Mouse (Mus musculus) stomach, embryonic 15.5 days (tissue): ENCODE data around the gene Psat1. TPM values are rescaled to one million over a fixed set of nuclear protein-coding genes. Genes with fewer than 3 reads are reported as not detected.

ENCODE experiments used
- ATAC-seq: fragments of 200-750 bp; cut with Nextera tagmentation; 2 replicates; pipeline ENCODE4 v1.8.0; 2017; ENCODE audit warnings: low read depth, moderate number of reproducible peaks, moderate TSS enrichment; ENCODE audit not compliant: insufficient read depth, low FRiP score
- H3K27ac ChIP-seq: fragments of 300-500 bp; sonication (generic); 2 replicates; pipeline ENCODE4 v1.5.1; 2015; ENCODE audit warnings: mild to moderate bottlenecking, inconsistent platforms
- H3K27me3 ChIP-seq: fragments of 300-500 bp; sonication (generic); replicated peaks from 2 replicates; pipeline ENCODE4 v1.6.1; 2015; ENCODE audit warnings: inconsistent platforms
- H3K36me3 ChIP-seq: fragments of 300-500 bp; sonication (generic); 2 replicates; pipeline ENCODE4 v1.6.1; 2015; ENCODE audit warnings: inconsistent platforms
- H3K4me1 ChIP-seq: fragments of 300-500 bp; sonication (generic); 2 replicates; pipeline ENCODE4 v1.6.1; 2015; ENCODE audit warnings: inconsistent platforms
- H3K4me2 ChIP-seq: fragments of 300-500 bp; sonication (generic); 2 replicates; pipeline ENCODE4 v1.6.1; 2015; ENCODE audit warnings: mild to moderate bottlenecking, inconsistent platforms
- H3K4me3 ChIP-seq: fragments of 300-500 bp; sonication (generic); replicated peaks from 2 replicates; pipeline ENCODE4 v1.5.1; 2015; ENCODE audit warnings: inconsistent platforms
- H3K9ac ChIP-seq: fragments of 300-500 bp; sonication (generic); 2 replicates; pipeline ENCODE4 v1.6.1; 2015; ENCODE audit warnings: inconsistent platforms
- H3K9me3 ChIP-seq: fragments of 300-500 bp; sonication (generic); 2 replicates; pipeline ENCODE4 v1.6.1; 2016; ENCODE audit warnings: inconsistent platforms
- WGBS: fragments of 180-500 bp; shearing (Covaris S2); methylation state at CpG from one replicate; pipeline ENCODE4 v1.1.7; 2015; 5-methylcytosine and 5-hydroxymethylcytosine counted together
- polyA plus RNA-seq: library from polyadenylated mRNA; unstranded; fragments of >200 nt; fragmentation: Nextera tagmentation; extraction: Ambion mirVana; gene quantifications from 2 replicates; pipeline ENCODE4 v1.2.1, GENCODE M21; 2015

Psat1 gene
- polyA plus RNA-seq, 1 experiment from 2014 or later = 95.5 TPM

DNA sequence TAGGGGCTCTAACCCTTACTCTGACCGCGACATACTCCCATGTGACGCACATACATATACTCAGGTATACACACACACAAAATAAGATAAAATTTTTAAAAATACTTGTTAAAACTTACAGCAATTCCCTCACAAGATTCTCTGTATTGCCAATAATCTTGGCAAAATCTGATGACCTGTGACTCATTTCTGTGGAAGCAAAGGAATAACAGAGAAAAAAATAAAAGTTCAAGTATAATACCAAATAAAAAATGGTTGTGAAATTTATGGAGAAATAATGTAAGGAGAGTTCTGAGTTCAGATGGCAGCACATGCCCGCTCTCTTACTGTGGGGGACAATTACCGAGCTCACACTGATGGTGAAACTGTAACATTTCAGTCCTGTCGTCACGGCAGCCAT is 27.8 kb downstream of the Psat1 start:
- Histone ChIP-seq H3K4me2 (no peak overlapping the region), H3K9me3 (no peaks in the 10 kb centered on the region), H3K27ac (no peak overlapping the region), H3K4me3 (no peak overlapping the region), H3K36me3 (peaks cover 12% of the 10 kb centered on the region; the same call in 1 of the 2 replicates), H3K27me3 (no peaks in the 10 kb centered on the region), H3K4me1 (peaks cover 7% of the 10 kb centered on the region; the same call in 1 of the 2 replicates), H3K9ac (no peak overlapping the region)
- WGBS = 95% methylated on average over 7 of the region's 7 CpGs
- ATAC-seq = no peak

DNA sequence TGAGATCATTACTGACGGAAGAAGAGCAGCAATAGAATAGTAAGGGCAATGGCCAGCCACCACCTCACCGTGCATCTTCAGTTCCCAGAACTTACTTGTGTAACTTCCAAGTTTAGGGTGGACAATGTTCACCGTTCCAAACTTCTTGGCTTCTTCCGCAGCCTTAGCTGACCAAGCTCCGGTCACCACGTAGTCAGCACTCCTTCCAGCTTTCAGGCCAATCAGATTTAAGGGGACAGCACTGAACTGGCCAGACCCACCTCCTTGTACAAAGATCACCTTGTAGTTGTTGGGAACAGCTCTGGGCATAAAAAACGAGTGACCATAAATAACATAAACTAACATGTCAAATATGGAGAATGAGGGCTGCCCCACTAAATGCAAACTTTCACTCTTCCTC is 29.0 kb downstream of the Psat1 start:
- peaks cover under 1% of the 10 kb centered on the region; the same call in 1 of the 2 replicates for H3K4me1 ChIP-seq
- no peak overlapping the region for H3K27ac ChIP-seq
- no peak overlapping the region for H3K4me3 ChIP-seq
- whole genome bisulfite sequencing = 94% methylated on average over 7 of the region's 7 CpGs
- H3K27me3 ChIP-seq = no peaks in the 10 kb centered on the region
- no peak for ATAC-seq
- no peaks in the 10 kb centered on the region for H3K9me3 ChIP-seq
- peaks cover 15% of the 10 kb centered on the region; the same call in 1 of the 2 replicates for H3K36me3 ChIP-seq
- no peak overlapping the region for H3K9ac ChIP-seq
- H3K4me2 ChIP-seq = no peak overlapping the region

DNA sequence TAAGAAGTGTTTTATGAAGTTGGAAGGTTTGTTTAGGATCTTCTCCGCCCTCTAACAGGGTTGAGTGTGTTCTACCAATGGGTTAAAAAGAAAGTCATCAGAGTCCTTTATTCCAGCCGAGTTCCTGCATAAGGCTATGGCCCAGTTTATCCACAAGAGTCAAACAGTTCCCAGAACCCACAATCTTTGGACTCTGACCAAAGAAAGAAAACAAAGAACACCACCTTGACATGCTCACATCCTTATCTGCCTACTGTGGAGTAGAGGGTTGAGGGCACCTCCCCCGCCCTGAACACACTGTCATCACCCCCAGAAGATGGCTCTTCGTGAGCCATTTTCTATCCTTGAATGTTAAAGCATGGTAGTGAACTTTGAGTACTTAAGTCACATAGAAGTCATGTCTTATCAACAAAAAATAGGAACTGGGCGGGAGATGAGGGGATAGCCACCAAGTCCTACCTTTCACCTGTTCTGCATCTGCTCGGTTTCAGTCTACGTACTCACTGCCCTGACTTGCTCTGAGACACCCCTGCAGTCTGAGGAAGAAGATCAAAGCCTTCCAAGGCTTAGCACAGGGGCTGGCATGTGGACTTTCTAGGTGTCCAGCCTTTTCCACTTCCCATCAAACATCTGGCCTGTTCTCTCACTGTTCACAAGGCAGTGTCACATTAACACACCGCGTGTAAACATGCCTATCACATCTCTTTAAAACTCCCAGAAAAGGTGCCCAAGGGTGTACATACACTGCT is 33.7 kb downstream of the Psat1 start:
- WGBS = 87% methylated on average over 9 of the region's 9 CpGs
- H3K27me3 ChIP-seq = no peaks in the 10 kb centered on the region
- H3K4me1 ChIP-seq = no peaks in the 10 kb centered on the region
- no peak overlapping the region for H3K4me2 ChIP-seq
- no peak for ATAC-seq
- H3K36me3 ChIP-seq = peaks cover 25% of the 10 kb centered on the region; the same call in 1 of the 2 replicates
- no peak overlapping the region for H3K9ac ChIP-seq
- H3K27ac ChIP-seq = no peak overlapping the region
- H3K4me3 ChIP-seq = no peak overlapping the region
- no peaks in the 10 kb centered on the region for H3K9me3 ChIP-seq

DNA sequence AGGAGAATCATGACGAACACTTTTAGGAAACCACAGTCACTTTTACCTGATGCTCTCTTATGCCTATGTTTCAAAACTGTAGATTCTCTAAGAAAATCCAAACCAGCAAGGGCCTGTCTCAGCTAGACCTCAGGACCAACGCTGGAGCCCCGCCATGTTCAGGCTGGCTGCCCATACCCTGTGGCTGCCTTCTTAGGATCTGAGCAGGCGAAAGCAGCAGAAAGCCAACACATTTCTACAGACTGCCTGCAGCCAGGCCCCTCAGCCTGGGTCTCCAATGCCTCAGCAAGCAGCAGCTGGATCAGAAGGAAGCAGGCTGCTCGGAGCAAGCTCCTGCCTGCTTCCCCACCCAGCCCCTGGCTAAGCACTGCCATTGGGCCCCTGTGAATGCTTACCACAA is 35.7 kb downstream of the Psat1 start:
- Histone ChIP-seq H3K9me3 (no peaks in the 10 kb centered on the region), H3K27me3 (no peaks in the 10 kb centered on the region), H3K4me2 (no peak overlapping the region), H3K4me3 (no peak overlapping the region), H3K4me1 (no peaks in the 10 kb centered on the region), H3K27ac (no peak overlapping the region), H3K9ac (no peak overlapping the region), H3K36me3 (peaks cover 20% of the 10 kb centered on the region; the same call in 1 of the 2 replicates)
- no peak for ATAC-seq
- 88% methylated on average over 5 of the region's 5 CpGs for WGBS

DNA sequence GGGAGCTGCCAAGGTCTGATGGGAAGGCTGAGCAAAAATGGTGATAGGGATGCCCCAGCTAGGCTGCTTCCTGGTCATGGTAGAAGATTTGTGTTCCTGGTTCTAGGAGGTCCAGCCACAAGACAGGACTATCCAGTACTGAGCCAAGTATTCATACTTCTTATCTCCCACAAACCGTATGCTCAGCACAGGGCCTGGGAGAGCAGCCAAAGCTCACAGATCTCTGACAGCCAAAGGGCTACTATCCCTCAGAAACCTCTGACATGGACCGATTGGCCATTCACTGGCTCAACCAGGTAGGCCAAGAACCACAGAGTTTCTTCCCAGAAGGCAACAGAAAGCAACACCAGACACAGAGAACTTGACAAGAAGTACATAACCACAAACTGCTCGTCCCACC is 36.1 kb downstream of the Psat1 start:
- Histone ChIP-seq H3K4me3 (no peak overlapping the region), H3K27me3 (no peaks in the 10 kb centered on the region), H3K4me1 (no peaks in the 10 kb centered on the region), H3K9me3 (no peaks in the 10 kb centered on the region), H3K36me3 (peaks cover 20% of the 10 kb centered on the region; the same call in 1 of the 2 replicates), H3K27ac (no peak overlapping the region), H3K4me2 (no peak overlapping the region), H3K9ac (no peak overlapping the region)
- ATAC-seq = no peak
- 80% methylated on average over 3 of the region's 3 CpGs for WGBS

DNA sequence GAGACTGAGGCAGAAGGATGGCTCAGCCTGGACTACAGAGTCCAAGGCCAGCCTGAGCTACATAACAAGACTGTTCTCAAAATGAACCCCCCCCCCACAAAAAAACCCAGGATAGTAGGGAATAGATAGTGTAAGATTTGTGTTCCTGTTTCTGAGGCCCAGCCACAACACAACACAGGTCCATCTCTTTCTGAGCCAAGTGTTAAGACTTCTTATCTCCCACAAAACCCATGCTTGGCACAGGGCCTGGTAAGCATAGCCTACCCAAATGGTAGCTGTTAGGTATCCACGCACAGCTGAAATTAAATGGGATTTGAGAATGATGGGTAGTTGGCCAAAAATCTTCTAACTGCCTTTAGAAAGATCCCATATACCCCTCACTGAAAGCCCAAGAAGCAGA is 36.6 kb downstream of the Psat1 start:
- no peak for ATAC-seq
- H3K27ac ChIP-seq = no peak overlapping the region
- H3K9me3 ChIP-seq = no peaks in the 10 kb centered on the region
- H3K4me3 ChIP-seq = no peak overlapping the region
- no peaks in the 10 kb centered on the region for H3K27me3 ChIP-seq
- H3K36me3 ChIP-seq = peaks cover 20% of the 10 kb centered on the region; the same call in 1 of the 2 replicates
- 83% methylated on average over 1 of the region's 1 CpGs for WGBS
- H3K4me1 ChIP-seq = no peaks in the 10 kb centered on the region
- no peak overlapping the region for H3K9ac ChIP-seq
- H3K4me2 ChIP-seq = no peak overlapping the region

DNA sequence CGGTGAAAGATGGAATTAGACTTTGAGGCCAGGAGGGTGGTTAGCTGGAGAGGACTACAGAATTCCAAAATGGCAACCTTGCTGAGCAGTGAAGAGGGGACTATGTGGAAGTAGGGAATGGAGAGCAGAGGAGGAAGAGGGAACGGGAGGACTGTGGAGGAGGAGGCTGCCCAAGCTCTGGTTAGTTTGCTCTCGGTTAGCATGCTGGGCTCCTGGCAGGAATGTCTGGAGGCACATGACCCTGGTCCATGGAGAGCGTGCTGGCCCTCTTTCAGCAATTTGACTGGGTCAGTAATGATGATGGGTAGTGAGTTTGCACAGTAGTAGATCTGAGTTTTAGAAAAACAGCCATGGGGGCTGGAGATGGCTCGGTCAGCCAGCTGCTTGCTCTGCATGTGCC is 39.1 kb downstream of the Psat1 start:
- H3K27me3 ChIP-seq = no peaks in the 10 kb centered on the region
- H3K36me3 ChIP-seq = peaks cover 16% of the 10 kb centered on the region; the same call in 1 of the 2 replicates
- H3K9me3 ChIP-seq = no peaks in the 10 kb centered on the region
- H3K4me1 ChIP-seq = no peaks in the 10 kb centered on the region
- ATAC-seq = no peak
- H3K4me3 ChIP-seq = no peak overlapping the region
- WGBS = 89% methylated on average over 5 of the region's 5 CpGs
- no peak overlapping the region for H3K9ac ChIP-seq
- H3K4me2 ChIP-seq = no peak overlapping the region
- H3K27ac ChIP-seq = no peak overlapping the region

DNA sequence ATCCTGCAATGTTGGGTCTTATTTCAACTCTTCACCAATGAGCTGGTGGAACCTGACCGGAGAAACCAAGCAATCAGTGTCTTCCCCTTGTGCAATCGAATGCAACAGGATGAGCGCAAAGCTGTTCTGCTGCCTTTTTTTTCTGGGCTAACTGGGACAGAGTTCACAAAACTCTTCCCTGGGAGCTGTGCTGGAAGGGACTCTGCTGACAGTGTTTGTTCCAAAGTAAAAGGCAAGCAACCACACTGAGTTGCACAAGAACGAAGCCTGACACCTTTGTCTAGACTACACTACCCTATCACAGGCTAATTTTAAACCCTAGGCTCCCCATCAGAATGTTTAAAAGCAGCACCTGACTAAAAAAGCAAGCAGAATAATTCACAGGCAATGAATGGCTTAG is 42.4 kb downstream of the Psat1 start:
- Histone ChIP-seq H3K36me3 (0 out of 2 replicates have a peak, but pooled peaks cover 10% of the 10 kb centered on the region), H3K9me3 (no peaks in the 10 kb centered on the region), H3K4me3 (no peak overlapping the region), H3K27ac (no peak overlapping the region), H3K27me3 (no peaks in the 10 kb centered on the region), H3K4me2 (no peak overlapping the region), H3K9ac (no peak overlapping the region), H3K4me1 (no peaks in the 10 kb centered on the region)
- no peak for ATAC-seq
- WGBS = 85% methylated on average over 4 of the region's 4 CpGs

DNA sequence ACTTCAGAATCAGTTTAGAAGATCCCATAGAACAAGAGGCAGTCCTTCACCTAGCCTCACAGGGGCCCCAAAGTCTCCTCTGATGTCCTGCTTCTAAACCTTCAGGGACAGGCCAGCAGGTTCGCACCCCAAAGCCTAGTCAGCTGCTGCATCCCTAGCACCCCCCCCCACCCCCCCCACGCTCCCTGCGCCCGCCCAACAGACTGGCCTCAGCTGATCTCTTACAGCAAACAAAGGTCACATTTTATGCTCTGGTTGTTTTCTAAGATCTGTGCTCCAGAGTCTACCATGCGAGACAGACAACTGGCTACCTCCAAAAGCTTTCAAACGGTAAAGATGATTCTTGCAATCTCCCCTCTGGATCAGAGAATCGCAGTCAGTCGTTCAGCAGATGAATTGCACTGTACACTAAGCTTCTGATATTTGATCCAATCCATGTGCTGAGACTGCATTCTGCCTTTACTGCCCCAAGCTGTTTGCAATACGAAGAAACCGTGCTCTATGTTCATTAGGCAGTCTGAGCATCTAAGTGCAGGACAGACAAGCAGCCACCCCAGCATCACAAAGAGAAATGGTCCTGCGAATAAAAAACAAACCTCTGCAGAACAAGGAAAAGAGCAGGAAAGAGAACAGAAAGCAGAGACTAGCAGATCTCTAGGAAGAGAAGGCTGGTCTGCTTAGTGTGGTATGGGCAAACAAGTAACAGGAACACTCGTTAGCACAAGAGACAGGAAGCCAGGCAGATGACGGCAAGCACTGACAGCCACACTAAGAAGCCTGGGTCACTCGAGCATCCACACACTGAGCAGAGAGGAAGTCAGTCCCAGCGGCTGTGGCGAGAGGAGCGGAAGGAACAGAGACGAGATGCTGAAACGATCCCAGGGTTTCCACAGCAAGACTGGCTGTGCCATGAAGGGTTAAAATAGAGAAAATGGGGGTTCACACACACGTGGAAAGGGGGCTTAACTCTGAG is 43.3 kb downstream of the Psat1 start:
- H3K27ac ChIP-seq = no peak overlapping the region
- no peaks in the 10 kb centered on the region for H3K4me1 ChIP-seq
- ATAC-seq = no peak
- H3K9ac ChIP-seq = no peak overlapping the region
- no peaks in the 10 kb centered on the region for H3K9me3 ChIP-seq
- no peak overlapping the region for H3K4me3 ChIP-seq
- no peaks in the 10 kb centered on the region for H3K27me3 ChIP-seq
- 63% methylated on average over 20 of the region's 20 CpGs for WGBS
- H3K36me3 ChIP-seq = 0 out of 2 replicates have a peak, but pooled peaks cover 5% of the 10 kb centered on the region
- no peak overlapping the region for H3K4me2 ChIP-seq

DNA sequence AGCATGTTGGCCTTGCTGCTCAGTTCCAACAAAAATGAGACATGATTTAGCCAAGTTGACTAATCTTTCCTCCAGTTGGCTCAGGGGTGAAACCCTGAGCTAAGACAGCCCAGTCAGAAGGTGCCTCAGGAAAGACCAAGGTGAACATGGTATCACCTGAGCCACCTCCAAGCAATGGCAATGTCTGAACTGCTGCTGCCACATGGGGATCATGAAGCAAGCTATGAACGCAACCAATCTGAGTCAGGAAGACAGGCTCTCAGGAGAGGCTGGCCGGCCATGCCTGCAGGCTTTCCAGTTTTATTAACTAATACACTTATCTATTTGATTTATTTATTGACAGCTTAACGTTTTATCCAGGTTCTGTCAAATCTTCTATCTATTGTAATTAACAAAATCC is 51.5 kb downstream of the Psat1 start:
- no peaks in the 10 kb centered on the region for H3K4me1 ChIP-seq
- no peak overlapping the region for H3K27ac ChIP-seq
- no peak overlapping the region for H3K9ac ChIP-seq
- H3K36me3 ChIP-seq = no peaks in the 10 kb centered on the region
- H3K9me3 ChIP-seq = no peaks in the 10 kb centered on the region
- no peak for ATAC-seq
- WGBS = 80% methylated on average over 3 of the region's 3 CpGs
- no peak overlapping the region for H3K4me3 ChIP-seq
- H3K4me2 ChIP-seq = no peak overlapping the region
- no peaks in the 10 kb centered on the region for H3K27me3 ChIP-seq

DNA sequence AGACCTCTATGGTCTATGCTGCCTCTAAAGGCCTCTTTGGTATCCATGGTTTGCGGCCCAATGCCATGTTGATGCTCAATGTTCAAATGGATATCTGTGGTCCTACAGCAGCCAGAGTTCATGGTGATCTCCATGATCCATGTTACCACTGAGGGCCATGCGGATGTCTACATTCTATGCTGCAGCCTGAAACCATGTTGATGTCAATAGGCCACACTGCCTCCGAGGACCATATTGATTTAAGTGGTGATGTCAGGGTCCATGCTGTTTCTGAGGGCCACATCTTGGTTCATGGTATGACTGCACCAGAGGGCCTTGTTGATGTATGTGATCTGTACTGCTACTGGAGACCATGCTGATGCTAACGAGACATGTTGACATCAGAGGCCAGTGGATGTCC is 55.0 kb downstream of the Psat1 start:
- no peak overlapping the region for H3K27ac ChIP-seq
- no peak for ATAC-seq
- no peak overlapping the region for H3K4me3 ChIP-seq
- H3K27me3 ChIP-seq = no peaks in the 10 kb centered on the region
- H3K9ac ChIP-seq = no peak overlapping the region
- H3K9me3 ChIP-seq = no peaks in the 10 kb centered on the region
- no peaks in the 10 kb centered on the region for H3K4me1 ChIP-seq
- no peak overlapping the region for H3K4me2 ChIP-seq
- no peaks in the 10 kb centered on the region for H3K36me3 ChIP-seq
- 95% methylated on average over 4 of the region's 4 CpGs for WGBS

DNA sequence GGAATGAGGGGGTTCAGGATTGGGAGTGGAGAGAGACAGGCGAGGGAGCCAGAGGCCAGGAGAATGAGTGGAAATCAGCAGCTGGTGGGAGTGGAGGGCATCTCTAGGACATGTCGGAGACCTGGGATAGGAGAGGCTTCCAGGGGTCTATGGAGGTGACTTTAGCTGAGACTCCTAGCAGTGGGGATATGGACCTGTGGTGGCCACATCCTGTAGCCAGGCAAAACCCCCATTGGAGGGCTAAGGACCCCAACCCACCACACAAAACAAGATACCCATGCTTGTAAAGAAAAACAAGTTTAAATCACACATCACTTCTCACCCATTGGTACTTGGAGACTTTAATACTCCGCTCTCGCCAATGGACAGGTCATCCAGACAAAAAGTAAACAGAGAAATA is 58.7 kb downstream of the Psat1 start:
- Histone ChIP-seq H3K27me3 (no peaks in the 10 kb centered on the region), H3K36me3 (no peaks in the 10 kb centered on the region), H3K4me2 (no peak overlapping the region), H3K4me3 (no peak overlapping the region), H3K4me1 (no peaks in the 10 kb centered on the region), H3K9ac (no peak overlapping the region), H3K9me3 (no peaks in the 10 kb centered on the region), H3K27ac (no peak overlapping the region)
- WGBS = 93% methylated on average over 4 of the region's 4 CpGs
- no peak for ATAC-seq
